Comparison of ENCODE assay signal across 23 mouse cellular contexts in the genomic region with DNA sequence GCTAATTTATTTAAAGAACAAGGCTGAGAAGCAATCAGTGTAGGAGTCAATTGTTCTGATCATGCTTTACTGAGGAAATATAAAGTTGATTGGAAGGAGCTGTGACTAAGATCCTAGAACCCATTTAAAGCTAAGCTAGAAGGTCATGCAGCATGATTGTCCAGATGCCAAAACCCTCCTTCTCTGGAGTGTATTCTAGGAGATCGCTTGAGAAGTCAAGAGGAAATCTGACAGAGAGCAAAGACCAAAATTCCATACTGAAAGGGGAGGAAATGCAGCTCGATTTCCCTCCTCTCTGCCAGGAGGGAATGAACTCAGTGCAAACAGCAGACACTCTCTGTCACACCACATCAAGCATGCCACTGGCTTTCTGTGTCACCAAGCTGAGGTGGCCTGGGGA.
A peak's percentile ranks its signal among the peaks of the same experiment; 100 is the strongest.
DNase-seq lines count a peak whose midpoint lies in the region; ATAC-seq and TF ChIP-seq lines count a peak whose summit lies in the region.
"Had no signal": no experiment of that assay in that cellular context is flagged by ENCODE, and none has a peak within 500 bp of the region (broad histone marks: within the 10 kb centered on the region; RNA-seq: fewer than 3 reads in every experiment).

No protein-coding gene starts in this region.

- H3K27me3 ChIP-seq in embryonic facial prominence, embryonic 14.5 days (replicated peaks; ENCODE audit: control insufficient read depth, insufficient read depth, low read length): no peaks in the 10 kb centered on the region
- H3K27me3 ChIP-seq in embryonic facial prominence, embryonic 10.5 days (replicated peaks; ENCODE audit: low read depth, poor library complexity, severe bottlenecking): no peaks in the 10 kb centered on the region
- no peaks in the 10 kb centered on the region for H3K27me3 ChIP-seq in lung, postnatal 0 days (replicated peaks; ENCODE audit: insufficient read depth, low read length)
- no peaks in the 10 kb centered on the region for H3K27me3 ChIP-seq in kidney, embryonic 15.5 days
- H3K27me3 ChIP-seq: embryonic facial prominence, embryonic 15.5 days; hindbrain, embryonic 13.5 days; megakaryocyte, embryonic 14.5 days; Patski had no signal

- H3K4me1 ChIP-seq in embryonic facial prominence, embryonic 14.5 days (ENCODE audit: control insufficient read depth, insufficient read depth, low read length): peaks cover 4% of the 10 kb centered on the region; the same call in 1 of the 2 replicates
- H3K4me1 ChIP-seq in embryonic facial prominence, embryonic 10.5 days: peaks cover 5% of the 10 kb centered on the region
- no peaks in the 10 kb centered on the region for H3K4me1 ChIP-seq in lung, postnatal 0 days (ENCODE audit: insufficient read depth, low read depth, low read length)
- peaks cover 12% of the 10 kb centered on the region for H3K4me1 ChIP-seq in kidney, embryonic 15.5 days
- H3K4me1 ChIP-seq: megakaryocyte, embryonic 14.5 days had no signal

- no peaks in the 10 kb centered on the region for H3K36me3 ChIP-seq in embryonic facial prominence, embryonic 14.5 days (ENCODE audit: control insufficient read depth, insufficient read depth, low read length)
- H3K36me3 ChIP-seq in embryonic facial prominence, embryonic 10.5 days (replicated peaks): no peaks in the 10 kb centered on the region
- no peaks in the 10 kb centered on the region for H3K36me3 ChIP-seq in lung, postnatal 0 days (ENCODE audit: insufficient read depth, low read length)
- no peaks in the 10 kb centered on the region for H3K36me3 ChIP-seq in kidney, embryonic 15.5 days
- H3K36me3 ChIP-seq: embryonic facial prominence, embryonic 15.5 days; hindbrain, embryonic 13.5 days; limb, embryonic 10.5 days had no signal

- TF ChIP-seq CTCF in lung, postnatal 0 days (IDR thresholded peaks at IDR 0.05): no peak

- H3K9ac ChIP-seq in embryonic facial prominence, embryonic 14.5 days (ENCODE audit: low read depth, low read length): no peak overlapping the region
- no peak overlapping the region for H3K9ac ChIP-seq in lung, postnatal 0 days (replicated peaks; ENCODE audit: low read depth)
- H3K9ac ChIP-seq in kidney, embryonic 15.5 days: no peak overlapping the region
- H3K9ac ChIP-seq: embryonic facial prominence, embryonic 15.5 days; hindbrain, embryonic 13.5 days had no signal

- ATAC-seq in embryonic facial prominence, embryonic 14.5 days (ENCODE audit: low read depth): no peak
- no peak for ATAC-seq in lung, postnatal 0 days
- ATAC-seq in kidney, embryonic 15.5 days (replicated peaks; ENCODE audit: low FRiP score): no peak
- ATAC-seq: intestine, embryonic 16.5 days; Patski had no signal

- WGBS in embryonic facial prominence, embryonic 14.5 days: 29% methylated on average over 2 of the region's 2 CpGs
- WGBS in embryonic facial prominence, embryonic 10.5 days: 66% methylated on average over 2 of the region's 2 CpGs
- WGBS in lung, postnatal 0 days: 12% methylated on average over 2 of the region's 2 CpGs
- 27% methylated on average over 2 of the region's 2 CpGs for WGBS in kidney, embryonic 15.5 days

- no peak for TF ChIP-seq EP300 in lung, postnatal 0 days (IDR thresholded peaks at IDR 0.05)

- H3K4me2 ChIP-seq in embryonic facial prominence, embryonic 14.5 days (ENCODE audit: low read depth, low read length): no peak overlapping the region
- H3K4me2 ChIP-seq in lung, postnatal 0 days (replicated peaks; ENCODE audit: low read depth, low read length): no peak overlapping the region
- no peak overlapping the region for H3K4me2 ChIP-seq in kidney, embryonic 15.5 days
- H3K4me2 ChIP-seq: embryonic facial prominence, embryonic 15.5 days; heart, embryonic 11.5 days; hindbrain, embryonic 13.5 days had no signal

- DNase-seq in embryonic facial prominence, embryonic 14.5 days (ENCODE audit: low spot score): peak; percentile 20
- DNase-seq in embryonic facial prominence, embryonic 10.5 days (ENCODE audit: low spot score): no peak
- peak; percentile 17 for DNase-seq in lung, postnatal 0 days (ENCODE audit: low spot score)
- no peak for DNase-seq in lung, postnatal 36 days
- DNase-seq in kidney, postnatal 4 days: peak; percentile 17 to 29
- no peak for DNase-seq in left cerebral cortex, postnatal 36 days (ENCODE audit: low spot score in 2 of 2)
- no peak for DNase-seq in cerebellum, adult 9-11 months
- DNase-seq: adrenal gland, adult 8-10 months; cerebellum, postnatal 10 days; gastrocnemius, adult 2 months; layer of hippocampus, adult 9-11 months; lung, adult 18-20 months; right cerebral cortex, adult 18-20 months had no signal

- intact Hi-C loops in left cerebral cortex, postnatal 36 days (cut with DNase I): no loop called here

- no peaks in the 10 kb centered on the region for H3K9me3 ChIP-seq in embryonic facial prominence, embryonic 14.5 days (ENCODE audit: control insufficient read depth, low read length)
- H3K9me3 ChIP-seq in embryonic facial prominence, embryonic 10.5 days: no peaks in the 10 kb centered on the region
- H3K9me3 ChIP-seq in lung, postnatal 0 days (ENCODE audit: low read length): no peaks in the 10 kb centered on the region
- H3K9me3 ChIP-seq in kidney, embryonic 15.5 days (replicated peaks): no peaks in the 10 kb centered on the region
- H3K9me3 ChIP-seq: embryonic facial prominence, embryonic 15.5 days; hindbrain, embryonic 13.5 days; limb, embryonic 10.5 days had no signal

- no peak overlapping the region for H3K27ac ChIP-seq in embryonic facial prominence, embryonic 14.5 days (replicated peaks; ENCODE audit: low read depth, low read length)
- no peak overlapping the region for H3K27ac ChIP-seq in embryonic facial prominence, embryonic 10.5 days (replicated peaks)
- no peak overlapping the region for H3K27ac ChIP-seq in lung, postnatal 0 days (ENCODE audit: low read length)
- 0 out of 2 replicates have a peak overlapping the region, but pooled peaks have one; percentile 9 for H3K27ac ChIP-seq in kidney, embryonic 15.5 days
- H3K27ac ChIP-seq: embryonic facial prominence, embryonic 15.5 days; gastrocnemius, adult 2 months; hindbrain, embryonic 13.5 days; left cerebral cortex, adult 2 months; limb, embryonic 10.5 days; stomach, postnatal 0 days had no signal

- no peak overlapping the region for H3K4me3 ChIP-seq in embryonic facial prominence, embryonic 14.5 days (ENCODE audit: low read depth, low read length)
- no peak overlapping the region for H3K4me3 ChIP-seq in embryonic facial prominence, embryonic 10.5 days
- H3K4me3 ChIP-seq in lung, postnatal 0 days (ENCODE audit: low read depth, low read length): no peak overlapping the region
- H3K4me3 ChIP-seq in kidney, embryonic 15.5 days (replicated peaks): no peak overlapping the region
- H3K4me3 ChIP-seq: embryonic facial prominence, embryonic 15.5 days; gastrocnemius, adult 2 months; hindbrain, embryonic 13.5 days; left cerebral cortex, adult 2 months; limb, embryonic 10.5 days; megakaryocyte, embryonic 14.5 days had no signal

Comparison
In these comparisons a context has a peak if more than half of its experiments do, and no peak if none do; other contexts are left out.
1. DNase-seq: peak in embryonic facial prominence, embryonic 14.5 days (single experiment), lung, postnatal 0 days (single experiment) and kidney, postnatal 4 days (2 of 2); none in embryonic facial prominence, embryonic 10.5 days (single experiment), lung, postnatal 36 days (single experiment), left cerebral cortex, postnatal 36 days (0 of 2) and cerebellum, adult 9-11 months (single experiment).